Mouse (Mus musculus) left cerebral cortex, postnatal 36 days (tissue): Measurements from ENCODE around the gene Glipr1. TPM values are rescaled to one million over a fixed set of nuclear protein-coding genes. Genes with fewer than 3 reads are reported as not detected.
"Not testable (repeated sequence)": the region's sequence is repeated elsewhere in the genome, so short reads cannot be mapped to it uniquely, and the experiment has no call there.

Experiments used
- DNase-seq, 2 experiments: peaks; one replicate each; pipeline ENCODE4 v3.0.0; 2021 to 2022; ENCODE audit warnings: low spot score in 2 of 2, mixed read lengths in 1 of 2
- intact Hi-C: fragments of 180-260 bp; cut with DNase I; formaldehyde crosslinking; loops from one replicate; pipeline ENCODE4 v1.15.1; 2025
- total RNA-seq, 2 experiments: library from RNA; stranded (reverse); gene quantifications; 2 replicates each; pipeline ENCODE4 v1.2.3; 2021

Glipr1 gene
- under 1 TPM; 0.62 to 0.88 TPM for total RNA-seq

- intact Hi-C loops: no loop called here
Observed at GRCm38 (mm10) chr10:112002544-112003215, at the start of gene Glipr1. TSS of gene Glipr1 (minus strand) at chr10:112002631.

GRCm38 (mm10) chr10:112051956-112052355, 49.5 kb upstream of the Glipr1 start:
- DNase-seq, intact Hi-C loops: not testable (repeated sequence)

More at GRCm38 (mm10) chr10:112002544-112003215, at the start of gene Glipr1:
- no peak for DNase-seq

GRCm38 (mm10) chr10:112051220-112051619, 48.8 kb upstream of the Glipr1 start:
- DNase-seq: no peak
- intact Hi-C loops: no loop called here

- DNase-seq, intact Hi-C loops: not testable (repeated sequence)
Observed at GRCm38 (mm10) chr10:112044283-112044682, 41.9 kb upstream of the Glipr1 start.

- DNase-seq, intact Hi-C loops: not testable (repeated sequence)
Observed at GRCm38 (mm10) chr10:112043523-112043922, 41.1 kb upstream of the Glipr1 start.

GRCm38 (mm10) chr10:112028689-112029088, 26.3 kb upstream of the Glipr1 start:
- DNase-seq, intact Hi-C loops: not testable (repeated sequence)

GRCm38 (mm10) chr10:112023585-112023984, 21.2 kb upstream of the Glipr1 start:
- intact Hi-C loops: loop anchor here (5.0 kb wide), 1 partner anchor 179 kb away; no protein-coding TSS in a partner anchor
- no peak for DNase-seq

GRCm38 (mm10) chr10:112009511-112009910, 7.1 kb upstream of the Glipr1 start:
- intact Hi-C loops, DNase-seq: not testable (repeated sequence)

GRCm38 (mm10) chr10:112001756-112002520, 493 bp downstream of the Glipr1 start:
- intact Hi-C loops: no loop called here
- no peak for DNase-seq

GRCm38 (mm10) chr10:112001350-112001749, 1.1 kb downstream of the Glipr1 start:
- DNase-seq: no peak
- intact Hi-C loops: no loop called here

- no peak for DNase-seq
- intact Hi-C loops: no loop called here
Observed at GRCm38 (mm10) chr10:112000568-112000967, 1.9 kb downstream of the Glipr1 start.

- DNase-seq: no peak
- intact Hi-C loops: no loop called here
Observed at GRCm38 (mm10) chr10:111999765-112000164, 2.7 kb downstream of the Glipr1 start.

- intact Hi-C loops: no loop called here
- no peak for DNase-seq
Observed at GRCm38 (mm10) chr10:111997671-111998070, 4.8 kb downstream of the Glipr1 start.

- intact Hi-C loops: no loop called here
- no peak for DNase-seq
Observed at GRCm38 (mm10) chr10:111996911-111997347, 5.5 kb downstream of the Glipr1 start.

GRCm38 (mm10) chr10:111996549-111996904, 5.9 kb downstream of the Glipr1 start:
- intact Hi-C loops: no loop called here
- no peak for DNase-seq

- intact Hi-C loops: no loop called here
- no peak for DNase-seq
Observed at GRCm38 (mm10) chr10:111995803-111996548, 6.5 kb downstream of the Glipr1 start.

- DNase-seq: no peak
- intact Hi-C loops: no loop called here
Observed at GRCm38 (mm10) chr10:111986453-111986852, 16.0 kb downstream of the Glipr1 start.

GRCm38 (mm10) chr10:111983070-111983469, 19.4 kb downstream of the Glipr1 start:
- DNase-seq: no peak
- intact Hi-C loops: no loop called here

- intact Hi-C loops: loop anchor here (5.0 kb wide), 2 partner anchors 130 to 185 kb away; partner anchors contain the start of genes Caps2 and Glipr1l3
- DNase-seq: peak; percentile 24 to 40
Observed at GRCm38 (mm10) chr10:111977584-111977983, 24.8 kb downstream of the Glipr1 start.
